Mouse (Mus musculus) MEL (cell line): ENCODE measurements at regions not wholly inside any gene's neighbourhood (a gene's known extent, or its start where the extent isn't known, plus 50 kb on each side); places are given as distances from the start of the nearest gene placed in this dataset.

Source experiments
- DNase-seq: peaks from one replicate; pipeline ENCODE4 v3.0.0; 2011; ENCODE audit warnings: low read depth, low spot score
- H3K27ac ChIP-seq: 2 replicates; pipeline ENCODE4 v1.5.1; 2012; ENCODE audit warnings: low read depth, mild to moderate bottlenecking, control low read depth, low read length, moderate library complexity; ENCODE audit not compliant: control insufficient read depth
- H3K27me3 ChIP-seq, 2 experiments: fragments of 150-350 bp in 1 of 2; sonication (generic) in 1 of 2; 2 replicates each; pipeline ENCODE4 v1.6.1; 2012; ENCODE audit warnings: low read length in 2 of 2, mild to moderate bottlenecking in 2 of 2, improper control_type of control experiment in 1 of 2, moderate library complexity in 1 of 2; ENCODE audit not compliant: insufficient read depth in 2 of 2, control insufficient read depth in 1 of 2
- H3K36me3 ChIP-seq, 2 experiments: 2 replicates each; pipeline ENCODE4 v1.6.1; 2012 to 2014; ENCODE audit warnings: low read length in 2 of 2, improper control_type of control experiment in 1 of 2, inconsistent platforms in 1 of 2, mild to moderate bottlenecking in 1 of 2; ENCODE audit not compliant: insufficient read depth in 2 of 2, control insufficient read depth in 1 of 2
- H3K4me1 ChIP-seq, 2 experiments: fragments of 150-350 bp in 1 of 2; sonication (generic) in 1 of 2; 2 replicates each; pipeline ENCODE4 v1.6.1; 2012; ENCODE audit warnings: low read length in 2 of 2, improper control_type of control experiment in 1 of 2, mild to moderate bottlenecking in 1 of 2; ENCODE audit not compliant: insufficient read depth in 2 of 2, control insufficient read depth in 1 of 2
- H3K4me3 ChIP-seq, 2 experiments: fragments of 150-350 bp in 1 of 2; sonication (generic) in 1 of 2; 2 replicates each; pipeline ENCODE4 v1.5.1; 2012; ENCODE audit warnings: low read depth in 2 of 2, low read length in 2 of 2, mild to moderate bottlenecking in 2 of 2, moderate library complexity in 2 of 2, control low read depth in 1 of 2, improper control_type of control experiment in 1 of 2; ENCODE audit not compliant: control insufficient read depth in 1 of 2, insufficient read depth in 1 of 2
- H3K79me2 ChIP-seq: 2 replicates; pipeline ENCODE4 v1.6.1; 2012; ENCODE audit warnings: mild to moderate bottlenecking, low read length, moderate library complexity; ENCODE audit not compliant: control insufficient read depth, poor library complexity, insufficient read depth
- H3K9ac ChIP-seq: 2 replicates; pipeline ENCODE4 v1.6.1; 2012; ENCODE audit warnings: low read depth, mild to moderate bottlenecking, control low read depth, low read length, moderate library complexity; ENCODE audit not compliant: control insufficient read depth, poor library complexity, severe bottlenecking
- H3K9me3 ChIP-seq: fragments of 150-350 bp; sonication (generic); replicated peaks from 2 replicates; pipeline ENCODE4 v1.6.1; 2012; ENCODE audit warnings: mild to moderate bottlenecking, low read length, improper control_type of control experiment, moderate library complexity; ENCODE audit not compliant: insufficient read depth
- ETS1 ChIP-seq: IDR thresholded peaks from 2 replicates; pipeline ENCODE4 v1.6.1; 2012; ENCODE audit warnings: low read depth, mild to moderate bottlenecking, inconsistent platforms, low read length, improper control_type of control experiment, moderate library complexity
- GATA1 ChIP-seq: IDR thresholded peaks from 2 replicates; pipeline ENCODE4 v1.6.1; 2011; ENCODE audit warnings: low read depth, low read length, improper control_type of control experiment
- JUND ChIP-seq: IDR thresholded peaks from 2 replicates; pipeline ENCODE4 v1.6.1; 2011; ENCODE audit warnings: low read depth, mild to moderate bottlenecking, improper control_type of control experiment, low read length
- MAX ChIP-seq: IDR thresholded peaks from 2 replicates; pipeline ENCODE4 v1.6.1; 2011; ENCODE audit warnings: low read length, improper control_type of control experiment
- MAZ ChIP-seq: IDR thresholded peaks from 2 replicates; pipeline ENCODE4 v1.6.1; 2012; ENCODE audit warnings: low read depth, mild to moderate bottlenecking, inconsistent platforms, low read length, improper control_type of control experiment
- MYB ChIP-seq: IDR thresholded peaks from 2 replicates; pipeline ENCODE4 v1.6.1; 2011; ENCODE audit warnings: mild to moderate bottlenecking, low read depth, low read length, improper control_type of control experiment
- NELFE ChIP-seq: IDR thresholded peaks from 2 replicates; pipeline ENCODE4 v1.6.1; 2011; ENCODE audit warnings: low read depth, low read length, improper control_type of control experiment
- NRF1 ChIP-seq: IDR thresholded peaks from 2 replicates; pipeline ENCODE4 v1.6.1; 2014; ENCODE audit warnings: low read depth, mild to moderate bottlenecking, inconsistent platforms, low read length, improper control_type of control experiment, moderate library complexity; ENCODE audit not compliant: poor library complexity, insufficient read depth, severe bottlenecking
- POLR2A ChIP-seq, 2 experiments: IDR thresholded peaks; 2 replicates each; pipeline ENCODE4 v1.6.1; 2011 to 2012; ENCODE audit warnings: low read length in 2 of 2, mild to moderate bottlenecking in 2 of 2, control low read depth in 1 of 2, improper control_type of control experiment in 1 of 2, low read depth in 1 of 2, moderate library complexity in 1 of 2; ENCODE audit not compliant: control insufficient read depth in 1 of 2, insufficient read depth in 1 of 2, poor library complexity in 1 of 2
- POLR2AphosphoS2 ChIP-seq: IDR thresholded peaks from 2 replicates; pipeline ENCODE4 v1.6.1; 2011; ENCODE audit warnings: low read length, improper control_type of control experiment
- TCF12 ChIP-seq: IDR thresholded peaks from 2 replicates; pipeline ENCODE4 v1.6.1; 2014; ENCODE audit warnings: low read depth, mild to moderate bottlenecking, inconsistent platforms, low read length, improper control_type of control experiment, moderate library complexity
- UBTF ChIP-seq: IDR thresholded peaks from 2 replicates; pipeline ENCODE4 v1.6.1; 2012; ENCODE audit warnings: low read depth, mild to moderate bottlenecking, inconsistent platforms, low read length, improper control_type of control experiment, moderate library complexity, borderline replicate concordance; ENCODE audit not compliant: insufficient read depth
- USF1 ChIP-seq: IDR thresholded peaks from 2 replicates; pipeline ENCODE4 v1.6.1; 2014; ENCODE audit warnings: low read depth, mild to moderate bottlenecking, inconsistent platforms, low read length, improper control_type of control experiment, moderate library complexity
- ZC3H11A ChIP-seq: IDR thresholded peaks from 2 replicates; pipeline ENCODE4 v1.6.1; 2012; ENCODE audit warnings: low read depth, mild to moderate bottlenecking, inconsistent platforms, low read length, improper control_type of control experiment
- ZKSCAN1 ChIP-seq: IDR thresholded peaks from 2 replicates; pipeline ENCODE4 v1.6.1; 2012; ENCODE audit warnings: low read depth, mild to moderate bottlenecking, inconsistent platforms, low read length, improper control_type of control experiment, moderate library complexity
- ZNF384 ChIP-seq: IDR thresholded peaks from 2 replicates; pipeline ENCODE4 v1.6.1; 2012; ENCODE audit warnings: low read depth, mild to moderate bottlenecking, inconsistent platforms, low read length, improper control_type of control experiment

DNA sequence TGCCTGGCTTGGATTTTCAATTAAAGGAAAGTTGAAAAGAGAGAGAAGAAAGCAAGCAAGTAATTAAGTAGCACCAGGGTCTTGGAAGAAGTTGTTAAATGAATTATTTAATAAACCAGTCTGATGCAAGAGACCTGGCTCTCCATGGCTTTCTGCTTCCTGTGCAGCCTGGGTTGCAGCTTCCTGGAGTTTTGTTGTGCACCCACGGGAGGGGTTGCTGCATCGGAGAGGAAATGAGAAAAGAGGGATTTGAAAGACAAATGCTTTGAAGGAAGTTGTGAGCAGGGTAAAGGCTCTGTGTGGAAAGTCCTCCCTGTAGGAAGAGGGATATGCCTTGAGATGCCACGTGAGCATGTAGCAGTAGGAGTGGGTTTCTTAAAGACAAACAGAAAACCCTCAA lies 234.5 kb downstream of the Lrrc3b start:
- no peak overlapping the region for H3K27ac ChIP-seq
- no peaks in the 10 kb centered on the region for H3K4me1 ChIP-seq
- no peaks in the 10 kb centered on the region for H3K27me3 ChIP-seq
- TF ChIP-seq JUND (no peak), UBTF (no peak), MAX (no peak), ZC3H11A (no peak), GATA1 (no peak), POLR2A (IDR thresholded peaks at IDR 0.05; ENCODE audit: control insufficient read depth in 1 of 2, insufficient read depth in 1 of 2, low read depth in 1 of 2, low read length in 2 of 2, poor library complexity in 1 of 2) (no peak), MAZ (no peak), NRF1 (no peak), ZKSCAN1 (no peak), TCF12 (no peak), NELFE (no peak), ZNF384 (no peak), POLR2AphosphoS2 (no peak), ETS1 (no peak), MYB (no peak), USF1 (no peak)
- DNase-seq, result no peak
- no peak overlapping the region for H3K9ac ChIP-seq
- no peaks in the 10 kb centered on the region for H3K79me2 ChIP-seq
- H3K36me3 ChIP-seq, result no peaks in the 10 kb centered on the region
- H3K4me3 ChIP-seq, result no peak overlapping the region
- no peaks in the 10 kb centered on the region for H3K9me3 ChIP-seq
